In genomic region chr3:137622895-137623580, GRCm38 (mm10) we compare ENCODE assay signal across 7 mouse cellular contexts. TPM values are rescaled to one million over a fixed set of nuclear protein-coding genes. Genes with fewer than 3 reads are reported as not detected.
DNase-seq lines count a peak whose midpoint lies in the region; ATAC-seq and TF ChIP-seq lines count a peak whose summit lies in the region.

No protein-coding gene starts in this region.

- no peaks in the 10 kb centered on the region for H3K4me1 ChIP-seq in neural tube, embryonic 11.5 days (ENCODE audit: control insufficient read depth, insufficient read depth, low read length)
- peaks cover 30% of the 10 kb centered on the region for H3K4me1 ChIP-seq in forebrain, embryonic 13.5 days
- no peaks in the 10 kb centered on the region for H3K4me1 ChIP-seq in intestine, postnatal 0 days (replicated peaks; ENCODE audit: control insufficient read depth, insufficient read depth, low read length)
- peaks cover 4% of the 10 kb centered on the region for H3K4me1 ChIP-seq in small intestine, adult 2 months (ENCODE audit: control insufficient read depth, insufficient read depth, insufficient read length, low read length)

- TF ChIP-seq CTCF in intestine, postnatal 0 days (IDR thresholded peaks at IDR 0.05; ENCODE audit: low read depth): no peak
- TF ChIP-seq CTCF in small intestine, adult 2 months (IDR thresholded peaks at IDR 0.05; ENCODE audit: extremely low read depth, insufficient read length, insufficient replicate concordance, low read depth, low read length): no peak

- peak overlapping the region; percentile 57; the same call in 1 of the 2 replicates for H3K9ac ChIP-seq in neural tube, embryonic 11.5 days (ENCODE audit: low read length)
- H3K9ac ChIP-seq in forebrain, embryonic 13.5 days: peak overlapping the region; percentile 62
- peak overlapping the region; percentile 38; the same call in 1 of the 2 replicates for H3K9ac ChIP-seq in intestine, postnatal 0 days (ENCODE audit: low read depth, low read length)

- TF ChIP-seq POLR2A in small intestine, adult 2 months (IDR thresholded peaks at IDR 0.05; ENCODE audit: low read depth, low read length): no peak

- H3K27me3 ChIP-seq in neural tube, embryonic 11.5 days (ENCODE audit: control insufficient read depth, insufficient read depth, low read length): 0 out of 2 replicates have a peak, but pooled peaks cover 2% of the 10 kb centered on the region
- H3K27me3 ChIP-seq in forebrain, embryonic 13.5 days: peaks cover 9% of the 10 kb centered on the region; the same call in 1 of the 2 replicates
- no peaks in the 10 kb centered on the region; the same call in 1 of the 2 replicates for H3K27me3 ChIP-seq in intestine, postnatal 0 days (replicated peaks; ENCODE audit: control insufficient read depth, insufficient read depth, low read length)
- H3K27me3 ChIP-seq in small intestine, adult 2 months (ENCODE audit: control insufficient read depth, insufficient read depth, low read length): 0 out of 2 replicates have a peak, but pooled peaks cover 3% of the 10 kb centered on the region

- no peaks in the 10 kb centered on the region for H3K9me3 ChIP-seq in neural tube, embryonic 11.5 days (ENCODE audit: control insufficient read depth, low read length)
- no peaks in the 10 kb centered on the region for H3K9me3 ChIP-seq in forebrain, embryonic 13.5 days (replicated peaks)
- no peaks in the 10 kb centered on the region for H3K9me3 ChIP-seq in intestine, postnatal 0 days (ENCODE audit: control insufficient read depth)

- H3K36me3 ChIP-seq in neural tube, embryonic 11.5 days (ENCODE audit: control insufficient read depth, insufficient read depth, low read length): no peaks in the 10 kb centered on the region
- H3K36me3 ChIP-seq in forebrain, embryonic 13.5 days (ENCODE audit: poor library complexity, severe bottlenecking): no peaks in the 10 kb centered on the region
- H3K36me3 ChIP-seq in intestine, postnatal 0 days (ENCODE audit: control insufficient read depth, insufficient read depth): no peaks in the 10 kb centered on the region
- no peaks in the 10 kb centered on the region for H3K36me3 ChIP-seq in small intestine, adult 2 months (ENCODE audit: control insufficient read depth, insufficient read depth, low read length)

- WGBS in neural tube, embryonic 11.5 days: 32% methylated on average over 14 of the region's 14 CpGs
- WGBS in forebrain, embryonic 13.5 days: 28% methylated on average over 14 of the region's 14 CpGs
- 48% methylated on average over 14 of the region's 14 CpGs for WGBS in intestine, postnatal 0 days
- WGBS in small intestine, adult 2 months: 51% methylated on average over 14 of the region's 14 CpGs

- ATAC-seq in neural tube, embryonic 11.5 days (ENCODE audit: insufficient read depth, low FRiP score, low TSS enrichment): peak; percentile 4; the same call in 1 of the 2 replicates
- peak; percentile 13; the same call in 1 of the 2 replicates for ATAC-seq in forebrain, embryonic 13.5 days
- no peak; the same call in 1 of the 2 replicates for ATAC-seq in intestine, postnatal 0 days

- peak overlapping the region; percentile 88 for H3K4me2 ChIP-seq in neural tube, embryonic 11.5 days (ENCODE audit: low read depth)
- peak overlapping the region; percentile 94 for H3K4me2 ChIP-seq in forebrain, embryonic 13.5 days
- peak overlapping the region; percentile 96 for H3K4me2 ChIP-seq in intestine, postnatal 0 days (replicated peaks; ENCODE audit: low read depth)

- no peak for DNase-seq in neural tube, embryonic 11.5 days (ENCODE audit: low spot score)
- DNase-seq in neural tube, embryonic 10.5 days (ENCODE audit: extremely low spot score, low spot score): no peak
- DNase-seq in thymus, postnatal 14 days: no peak
- DNase-seq in embryo, embryonic 10.5 days (ENCODE audit: low spot score): no peak

- no peak overlapping the region for H3K27ac ChIP-seq in neural tube, embryonic 11.5 days (ENCODE audit: low read depth, low read length)
- no peak overlapping the region for H3K27ac ChIP-seq in forebrain, embryonic 13.5 days
- no peak overlapping the region for H3K27ac ChIP-seq in intestine, postnatal 0 days (ENCODE audit: low read depth, low read length)
- no peak overlapping the region for H3K27ac ChIP-seq in small intestine, adult 2 months (ENCODE audit: insufficient read depth, low read depth, low read length)

- peak overlapping the region; percentile 45 for H3K4me3 ChIP-seq in neural tube, embryonic 11.5 days (ENCODE audit: low read depth, low read length)
- H3K4me3 ChIP-seq in forebrain, embryonic 13.5 days: peak overlapping the region; percentile 54
- H3K4me3 ChIP-seq in intestine, postnatal 0 days (ENCODE audit: low read depth, low read length): peak overlapping the region; percentile 55
- peak overlapping the region; percentile 71 for H3K4me3 ChIP-seq in small intestine, adult 2 months (ENCODE audit: low read depth, low read length)

RNA-seq across cellular contexts. Expression of gene Ddit4l, which starts 1.6 kb away (rescaled TPM):
- 9.0 and 12.4 TPM in 2 replicates for polyA plus RNA-seq in neural tube, embryonic 11.5 days (2014; fragmentation: Nextera tagmentation; extraction: Ambion mirVana)
- polyA plus RNA-seq in forebrain, embryonic 13.5 days (2015; fragmentation: Nextera tagmentation; extraction: Ambion mirVana): 9.7 and 12.8 TPM in 2 replicates
- polyA plus RNA-seq in intestine, postnatal 0 days (2015; fragmentation: Nextera tagmentation; extraction: Ambion mirVana): 0.95 and 1.7 TPM in 2 replicates
- 0.23 and 0.28 TPM in 2 replicates for polyA plus RNA-seq in small intestine, adult 2 months (2012; rRNA removed)

RNA-seq across cellular contexts. Expression of gene Gm21962, which starts 48.3 kb away (rescaled TPM):
- polyA plus RNA-seq in neural tube, embryonic 11.5 days (2014; fragmentation: Nextera tagmentation; extraction: Ambion mirVana): not detected in 2 replicates
- not detected in 2 replicates for polyA plus RNA-seq in forebrain, embryonic 13.5 days (2015; fragmentation: Nextera tagmentation; extraction: Ambion mirVana)
- not detected in 2 replicates for polyA plus RNA-seq in intestine, postnatal 0 days (2015; fragmentation: Nextera tagmentation; extraction: Ambion mirVana)
- not detected in 2 replicates for polyA plus RNA-seq in small intestine, adult 2 months (2012; rRNA removed)
